Mouse (Mus musculus): ENCODE measurements around the gene Lman2l.

Lman2l gene

GRCm38 (mm10) chr1:36458169-36458568 is 13.1 kb upstream of the Lman2l start:
- no peak for DNase-seq (ENCODE audit: low spot score in 2 of 2)

- DNase-seq (ENCODE audit: low spot score in 2 of 2): no peak
These were observed 12.4 kb upstream of the Lman2l start for GRCm38 (mm10) chr1:36457388-36458014.

GRCm38 (mm10) chr1:36454055-36454815 is 9.2 kb upstream of the Lman2l start:
- DNase-seq (ENCODE audit: low spot score in 2 of 2): no peak

GRCm38 (mm10) chr1:36446841-36447240 is 1.8 kb upstream of the Lman2l start:
- DNase-seq (ENCODE audit: low spot score in 2 of 2): no peak

- DNase-seq (ENCODE audit: low spot score in 2 of 2): no peak
These were observed 1.2 kb upstream of the Lman2l start for GRCm38 (mm10) chr1:36446106-36446824.

GRCm38 (mm10) chr1:36445508-36445907 is 437 bp upstream of the Lman2l start:
- DNase-seq (ENCODE audit: low spot score in 2 of 2): no peak

- no peak for DNase-seq (ENCODE audit: low spot score in 2 of 2)
These were observed 4.0 kb downstream of the Lman2l start for GRCm38 (mm10) chr1:36441101-36441500.

- DNase-seq (ENCODE audit: low spot score in 2 of 2): no peak
These were observed 7.8 kb downstream of the Lman2l start for GRCm38 (mm10) chr1:36437223-36437622.

GRCm38 (mm10) chr1:36436515-36436914 is 8.6 kb downstream of the Lman2l start:
- no peak for DNase-seq (ENCODE audit: low spot score in 2 of 2)

GRCm38 (mm10) chr1:36435071-36435470 is 10.0 kb downstream of the Lman2l start:
- DNase-seq (ENCODE audit: low spot score in 2 of 2): no peak

GRCm38 (mm10) chr1:36433616-36434015 is 11.5 kb downstream of the Lman2l start:
- DNase-seq (ENCODE audit: low spot score in 2 of 2): no peak

GRCm38 (mm10) chr1:36432999-36433398 is 12.1 kb downstream of the Lman2l start:
- DNase-seq (ENCODE audit: low spot score in 2 of 2): no peak

GRCm38 (mm10) chr1:36429511-36429910 is 15.6 kb downstream of the Lman2l start:
- no peak for DNase-seq (ENCODE audit: low spot score in 2 of 2)

- no peak for DNase-seq (ENCODE audit: low spot score in 2 of 2)
These were observed 40.5 kb downstream of the Lman2l start for GRCm38 (mm10) chr1:36404531-36404930.

GRCm38 (mm10) chr1:36401509-36401908 is 43.6 kb downstream of the Lman2l start:
- no peak for DNase-seq (ENCODE audit: low spot score in 2 of 2)

GRCm38 (mm10) chr1:36397041-36397440 is 48.0 kb downstream of the Lman2l start:
- no peak for DNase-seq (ENCODE audit: low spot score in 2 of 2)

GRCm38 (mm10) chr1:36379582-36379981 is 65.5 kb downstream of the Lman2l start:
- DNase-seq (ENCODE audit: low spot score in 2 of 2): peak in 1 of 2 experiments; percentile 25

- DNase-seq (ENCODE audit: low spot score in 2 of 2): no peak
These were observed 66.2 kb downstream of the Lman2l start for GRCm38 (mm10) chr1:36378880-36379279.

GRCm38 (mm10) chr1:36371934-36372845 is 72.9 kb downstream of the Lman2l start, which contains the start of gene Fer1l5:
Fer1l5 (plus strand) TSS chr1:36372291.
- no peak for DNase-seq (ENCODE audit: low spot score in 2 of 2)

- no peak for DNase-seq (ENCODE audit: low spot score in 2 of 2)
These were observed 74.2 kb downstream of the Lman2l start for GRCm38 (mm10) chr1:36370918-36371317.

All from cerebellum, postnatal 4 days (tissue).